Mouse (Mus musculus): Measurements from ENCODE around the gene Plxnb2.

DNA sequence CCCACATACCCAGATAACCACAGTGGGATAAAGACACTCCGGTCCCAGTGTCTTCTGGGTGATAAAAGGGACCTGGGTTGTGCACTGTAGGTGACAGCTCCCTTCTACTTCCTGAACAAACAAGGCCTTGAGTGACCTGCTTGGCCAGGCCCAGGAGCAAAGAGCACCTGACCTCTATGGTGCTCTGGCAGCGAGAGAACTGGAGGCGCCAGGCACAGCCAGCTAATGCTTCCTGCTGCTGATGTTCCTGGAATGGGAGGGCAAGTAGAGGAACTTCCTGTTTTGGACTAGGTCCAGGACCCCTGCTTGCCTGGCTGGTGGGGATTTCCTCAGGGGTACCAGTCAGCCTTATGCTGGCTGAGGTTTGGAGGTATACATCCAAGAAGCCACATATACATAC, 10.5 kb downstream of the Plxnb2 start:
- TF ChIP-seq POLR2A (IDR thresholded peaks at IDR 0.05; ENCODE audit: borderline replicate concordance, extremely low read depth, insufficient read depth, insufficient read length, poor library complexity, severe bottlenecking) (no peak), CTCF (IDR thresholded peaks at IDR 0.05; ENCODE audit: borderline replicate concordance, extremely low read depth, insufficient read depth, insufficient read length) (no peak)

Measured in brain, embryonic 14.5 days (tissue).